Mouse (Mus musculus) heart, postnatal 36 days (tissue): ENCODE results near the gene Msrb3. TPM values are rescaled to one million over a fixed set of nuclear protein-coding genes. Genes with fewer than 3 reads are reported as not detected.

Experiments used
- DNase-seq, 2 experiments: peaks; one replicate each; pipeline ENCODE4 v3.0.0; 2021 to 2022
- intact Hi-C: fragments of 180-260 bp; cut with DNase I; formaldehyde crosslinking; loops from one replicate; pipeline ENCODE4 v1.15.1; 2025
- total RNA-seq, 2 experiments: library from RNA; stranded (reverse); gene quantifications; 2 replicates each; pipeline ENCODE4 v1.2.3; 2021

The Msrb3 gene
- 10 to 100 TPM; 84.0 to 89.1 TPM for total RNA-seq

GRCm38 (mm10) chr10:120898785-120899762 lies at the start of gene Msrb3:
Gene Msrb3 (minus strand): TSS chr10:120899101.
- peak; percentile 86 to 89 for DNase-seq
- intact Hi-C loops, result loop anchor here (5.0 kb wide), 1 partner anchor 78 kb away; the partner anchor contains the start of gene Lemd3

GRCm38 (mm10) chr10:120948461-120948860 lies 49.6 kb upstream of the Msrb3 start:
- intact Hi-C loops, result no loop called here
- DNase-seq, result no peak

- intact Hi-C loops, result no loop called here
- no peak for DNase-seq
Observed at GRCm38 (mm10) chr10:120947842-120948241, 48.9 kb upstream of the Msrb3 start.

- no peak for DNase-seq
- intact Hi-C loops, result no loop called here
Observed at GRCm38 (mm10) chr10:120946847-120947246, 47.9 kb upstream of the Msrb3 start.

- no peak for DNase-seq
- intact Hi-C loops, result loop anchor here (1.0 kb wide), 2 partner anchors 94 to 317 kb away; partner anchors contain the start of gene Wif1
Observed at GRCm38 (mm10) chr10:120938904-120939208, 40.0 kb upstream of the Msrb3 start.

GRCm38 (mm10) chr10:120938077-120938903 lies 39.4 kb upstream of the Msrb3 start:
- DNase-seq, result peak; percentile 53 to 60
- intact Hi-C loops, result loop anchor here (1.0 kb wide), 2 partner anchors 95 to 318 kb away; partner anchors contain the start of gene Wif1

GRCm38 (mm10) chr10:120929536-120929935 lies 30.6 kb upstream of the Msrb3 start:
- intact Hi-C loops, result no loop called here
- no peak for DNase-seq

GRCm38 (mm10) chr10:120928183-120928582 lies 29.3 kb upstream of the Msrb3 start:
- DNase-seq, result no peak
- intact Hi-C loops, result no loop called here

- no peak for DNase-seq
- intact Hi-C loops, result no loop called here
Observed at GRCm38 (mm10) chr10:120926156-120926555, 27.3 kb upstream of the Msrb3 start.

- intact Hi-C loops, result no loop called here
- no peak for DNase-seq
Observed at GRCm38 (mm10) chr10:120921501-120921900, 22.6 kb upstream of the Msrb3 start.

- no peak for DNase-seq
- intact Hi-C loops, result no loop called here
Observed at GRCm38 (mm10) chr10:120920604-120921003, 21.7 kb upstream of the Msrb3 start.

GRCm38 (mm10) chr10:120916250-120916649 lies 17.3 kb upstream of the Msrb3 start:
- intact Hi-C loops, result no loop called here
- no peak for DNase-seq

GRCm38 (mm10) chr10:120914948-120915631 lies 16.2 kb upstream of the Msrb3 start:
- peak in 1 of 2 experiments; percentile 34 for DNase-seq
- intact Hi-C loops, result no loop called here

GRCm38 (mm10) chr10:120914286-120914685 lies 15.4 kb upstream of the Msrb3 start:
- intact Hi-C loops, result no loop called here
- DNase-seq, result no peak

GRCm38 (mm10) chr10:120913796-120914195 lies 14.9 kb upstream of the Msrb3 start:
- no peak for DNase-seq
- intact Hi-C loops, result no loop called here

- intact Hi-C loops, result no loop called here
- DNase-seq, result no peak
Observed at GRCm38 (mm10) chr10:120911971-120912370, 13.1 kb upstream of the Msrb3 start.

GRCm38 (mm10) chr10:120908776-120909574 lies 10.1 kb upstream of the Msrb3 start:
- DNase-seq, result no peak
- intact Hi-C loops, result no loop called here

- intact Hi-C loops, result no loop called here
- no peak for DNase-seq
Observed at GRCm38 (mm10) chr10:120904676-120905075, 5.8 kb upstream of the Msrb3 start.

GRCm38 (mm10) chr10:120903843-120904468 lies 5.1 kb upstream of the Msrb3 start:
- intact Hi-C loops, result no loop called here
- no peak for DNase-seq
